Mouse (Mus musculus): ENCODE results near the gene Kazn. TPM values are rescaled to one million over a fixed set of nuclear protein-coding genes. Genes with fewer than 3 reads are reported as not detected.

Kazn gene
- polyA plus RNA-seq, 1 experiment from 2014 or later: 18.3 TPM

DNA sequence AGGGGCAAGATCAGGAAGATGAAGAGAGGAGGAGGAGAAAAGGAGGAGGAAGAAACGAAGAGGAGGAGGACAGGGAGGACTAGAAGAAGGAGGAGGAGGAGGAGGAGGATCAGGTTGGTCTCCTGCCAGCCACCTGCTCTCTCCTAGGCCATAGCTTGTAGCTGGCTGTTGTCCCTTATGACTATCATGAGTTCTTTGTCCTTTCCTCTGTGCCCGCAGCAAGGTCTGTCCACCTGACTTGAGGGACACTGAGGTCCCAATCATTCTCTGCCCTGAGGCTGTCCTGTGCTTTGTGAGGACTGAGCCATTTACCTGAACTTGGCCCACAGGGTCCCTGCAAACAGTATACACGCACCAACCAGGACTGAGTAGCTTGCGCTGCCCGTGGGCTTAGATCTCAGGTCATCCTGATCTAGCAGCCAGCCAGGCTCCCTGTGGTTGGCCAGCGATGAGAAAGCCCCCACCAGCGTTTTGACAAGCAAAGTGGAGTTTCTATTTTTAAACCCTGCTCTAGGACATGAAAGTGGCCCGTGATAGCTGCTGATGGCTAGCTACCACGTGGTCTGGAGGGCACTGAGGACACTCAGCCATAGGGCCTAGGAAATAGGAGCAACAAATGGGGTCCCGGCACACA lies 112.4 kb downstream of the Kazn start:
- Histone ChIP-seq H3K4me2 (no peak overlapping the region), H3K27ac (no peak overlapping the region), H3K36me3 (ENCODE audit: poor library complexity, severe bottlenecking) (no peaks in the 10 kb centered on the region), H3K4me1 (peaks cover 9% of the 10 kb centered on the region), H3K9ac (no peak overlapping the region), H3K9me3 (replicated peaks) (no peaks in the 10 kb centered on the region), H3K4me3 (no peak overlapping the region), H3K27me3 (no peaks in the 10 kb centered on the region)
- no peak for ATAC-seq
- 80% methylated on average over 10 of the region's 10 CpGs for WGBS

DNA sequence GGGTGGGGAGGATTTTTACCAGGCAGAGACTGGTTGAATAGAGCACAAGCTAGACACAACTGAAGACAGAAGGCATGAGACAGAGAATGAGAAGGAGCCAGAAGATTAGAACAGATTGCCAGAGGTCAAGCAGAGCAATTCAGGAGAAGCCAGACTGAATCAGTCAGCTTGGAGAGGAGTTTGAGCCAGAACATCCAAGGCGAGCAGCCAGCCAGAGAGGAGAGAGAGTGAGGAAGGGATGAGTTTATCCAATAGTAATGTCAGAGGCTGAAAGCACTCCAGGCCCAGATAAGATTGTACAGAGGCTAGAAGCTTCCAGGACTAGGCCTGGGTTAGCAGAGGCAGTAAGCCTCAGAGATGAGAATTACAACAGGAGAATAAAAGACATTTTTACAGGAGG lies 118.0 kb downstream of the Kazn start:
- Histone ChIP-seq H3K4me2 (no peak overlapping the region), H3K27ac (no peak overlapping the region), H3K4me1 (0 out of 2 replicates have a peak, but pooled peaks cover 4% of the 10 kb centered on the region), H3K4me3 (no peak overlapping the region), H3K9me3 (replicated peaks) (no peaks in the 10 kb centered on the region), H3K9ac (no peak overlapping the region), H3K36me3 (ENCODE audit: poor library complexity, severe bottlenecking) (no peaks in the 10 kb centered on the region), H3K27me3 (no peaks in the 10 kb centered on the region)
- 43% methylated on average over 1 of the region's 1 CpGs for WGBS
- no peak for ATAC-seq

DNA sequence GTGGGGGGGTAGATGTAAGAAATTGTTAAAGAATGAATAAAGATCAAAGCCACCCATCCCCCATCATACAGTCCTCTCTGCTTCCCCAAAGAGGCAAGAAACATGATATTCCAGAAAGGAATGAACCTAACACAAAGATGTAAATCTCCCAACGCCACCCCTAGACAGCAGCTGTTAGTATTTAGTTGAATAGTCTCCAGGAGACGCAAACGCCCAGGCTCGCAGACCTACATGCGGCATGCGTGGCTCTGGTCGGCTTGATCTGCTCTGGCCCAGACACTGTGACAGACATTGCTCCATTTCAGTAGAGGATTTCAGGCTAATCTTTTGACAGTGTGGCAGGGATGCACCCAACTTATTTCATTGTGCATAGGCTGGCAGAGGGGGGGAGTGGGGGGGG lies 120.7 kb downstream of the Kazn start:
- H3K4me3 ChIP-seq: no peak overlapping the region
- H3K36me3 ChIP-seq (ENCODE audit: poor library complexity, severe bottlenecking): no peaks in the 10 kb centered on the region
- no peak overlapping the region for H3K4me2 ChIP-seq
- 60% methylated on average over 7 of the region's 7 CpGs for WGBS
- H3K27ac ChIP-seq: no peak overlapping the region
- no peak for ATAC-seq
- H3K9me3 ChIP-seq (replicated peaks): no peaks in the 10 kb centered on the region
- H3K9ac ChIP-seq: no peak overlapping the region
- 0 out of 2 replicates have a peak, but pooled peaks cover 7% of the 10 kb centered on the region for H3K4me1 ChIP-seq
- no peaks in the 10 kb centered on the region for H3K27me3 ChIP-seq

DNA sequence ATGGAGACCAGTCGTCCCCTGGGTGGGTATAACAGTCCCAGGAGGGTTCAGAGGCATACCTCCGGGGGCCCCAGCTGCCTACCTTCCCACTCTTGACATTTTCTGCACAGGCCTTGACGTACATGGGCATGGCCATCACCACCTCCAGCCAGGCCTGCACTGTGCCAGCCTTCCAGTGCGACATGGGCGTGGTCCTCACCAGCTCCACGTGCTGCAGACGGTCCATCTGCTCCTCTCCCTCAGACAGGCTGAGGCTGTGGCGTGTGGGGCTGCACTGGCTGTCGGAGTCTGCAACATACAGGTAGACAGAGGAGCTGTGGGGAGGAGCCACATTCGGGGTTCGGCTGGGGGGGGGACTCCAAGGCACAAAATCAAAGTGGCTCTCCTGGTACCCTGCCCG lies 121.2 kb downstream of the Kazn start:
- H3K9me3 ChIP-seq (replicated peaks): no peaks in the 10 kb centered on the region
- H3K27me3 ChIP-seq: no peaks in the 10 kb centered on the region
- H3K27ac ChIP-seq: no peak overlapping the region
- no peak overlapping the region for H3K4me2 ChIP-seq
- H3K4me3 ChIP-seq: no peak overlapping the region
- 88% methylated on average over 12 of the region's 12 CpGs for WGBS
- H3K4me1 ChIP-seq: 0 out of 2 replicates have a peak, but pooled peaks cover 7% of the 10 kb centered on the region
- H3K36me3 ChIP-seq (ENCODE audit: poor library complexity, severe bottlenecking): no peaks in the 10 kb centered on the region
- no peak for ATAC-seq
- no peak overlapping the region for H3K9ac ChIP-seq

DNA sequence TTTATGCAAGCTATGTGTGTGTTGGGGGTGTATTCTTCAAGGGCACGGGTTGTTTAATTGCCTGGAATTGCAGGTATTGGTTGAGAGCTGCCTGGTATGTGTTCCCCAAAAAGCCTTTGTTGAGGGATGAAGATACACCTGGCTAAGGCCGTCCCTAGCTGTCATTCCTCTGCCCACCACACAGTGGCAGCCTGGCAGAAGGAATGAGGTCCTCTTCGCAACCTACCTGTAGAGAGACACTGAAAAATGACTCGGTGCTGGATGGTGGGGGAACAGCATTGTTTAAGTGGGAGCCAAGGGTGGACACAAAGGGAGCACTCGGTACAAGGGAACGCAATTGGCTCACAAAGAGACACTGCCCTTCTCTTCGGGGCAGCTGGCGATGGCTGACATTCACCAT lies 125.9 kb downstream of the Kazn start:
- no peak overlapping the region for H3K9ac ChIP-seq
- no peak overlapping the region for H3K4me3 ChIP-seq
- H3K4me2 ChIP-seq: no peak overlapping the region
- peak; percentile 63; the same call in 1 of the 2 replicates for ATAC-seq
- H3K4me1 ChIP-seq: 0 out of 2 replicates have a peak, but pooled peaks cover 7% of the 10 kb centered on the region
- H3K27ac ChIP-seq: no peak overlapping the region
- no peaks in the 10 kb centered on the region for H3K9me3 ChIP-seq (replicated peaks)
- 35% methylated on average over 8 of the region's 8 CpGs for WGBS
- H3K27me3 ChIP-seq: no peaks in the 10 kb centered on the region
- peaks cover 35% of the 10 kb centered on the region for H3K36me3 ChIP-seq (ENCODE audit: poor library complexity, severe bottlenecking)

DNA sequence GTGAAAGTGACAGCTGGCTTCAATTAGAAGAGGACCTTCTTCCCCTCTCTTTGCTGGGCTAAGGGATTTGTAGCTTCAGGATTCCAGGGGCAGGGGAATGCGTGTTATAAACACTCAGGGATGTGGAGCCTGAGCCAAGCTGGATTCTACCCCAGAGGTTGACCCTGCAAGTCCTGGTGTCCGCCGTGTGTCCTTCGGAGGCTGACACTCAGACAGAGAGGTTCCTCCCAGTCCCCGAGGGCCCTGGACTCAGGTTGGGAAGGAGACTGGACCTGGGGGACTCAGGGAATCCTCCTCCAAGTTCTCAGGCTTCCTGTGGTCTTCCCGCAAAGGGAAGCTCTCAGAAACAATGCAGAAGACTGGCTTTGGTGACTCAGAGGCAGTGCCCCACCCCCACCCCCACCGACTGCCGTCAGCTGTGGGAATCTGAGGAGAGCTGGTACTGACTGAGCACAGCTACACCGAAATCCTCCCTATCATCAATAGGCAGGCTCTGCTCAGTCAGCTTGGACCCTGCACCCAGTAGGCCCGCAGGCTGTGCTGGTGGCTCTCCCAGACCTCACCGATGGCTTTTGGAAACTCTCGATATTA lies 136.0 kb downstream of the Kazn start:
- no peak overlapping the region for H3K9ac ChIP-seq
- no peak overlapping the region for H3K4me2 ChIP-seq
- no peaks in the 10 kb centered on the region for H3K4me1 ChIP-seq
- WGBS: 58% methylated on average over 12 of the region's 12 CpGs
- H3K27ac ChIP-seq: no peak overlapping the region
- peaks cover 38% of the 10 kb centered on the region for H3K36me3 ChIP-seq (ENCODE audit: poor library complexity, severe bottlenecking)
- no peaks in the 10 kb centered on the region for H3K27me3 ChIP-seq
- ATAC-seq: no peak
- no peaks in the 10 kb centered on the region for H3K9me3 ChIP-seq (replicated peaks)
- H3K4me3 ChIP-seq: no peak overlapping the region

DNA sequence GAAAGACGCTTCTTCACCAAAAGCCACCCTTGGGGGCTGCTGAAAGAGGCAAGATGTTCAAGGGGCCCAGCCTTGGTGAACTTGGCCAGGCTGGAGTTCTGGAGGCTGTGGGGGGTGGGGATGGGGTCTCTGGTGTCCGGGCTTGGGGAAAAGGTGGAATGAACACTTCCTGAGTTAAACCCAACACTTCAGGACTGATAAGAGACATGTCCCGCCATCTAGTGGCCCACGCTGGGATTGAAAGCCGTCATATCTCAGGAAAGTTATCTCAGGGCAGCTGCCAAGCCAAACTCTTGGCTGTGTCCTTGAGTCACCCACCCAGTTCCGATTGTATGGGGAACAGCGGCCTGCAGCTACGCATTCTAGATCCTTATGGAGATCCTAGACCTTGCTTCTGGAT lies 140.9 kb downstream of the Kazn start:
- peaks cover 6% of the 10 kb centered on the region for H3K4me1 ChIP-seq
- no peak overlapping the region for H3K4me2 ChIP-seq
- no peak overlapping the region for H3K9ac ChIP-seq
- no peaks in the 10 kb centered on the region for H3K9me3 ChIP-seq (replicated peaks)
- WGBS: 29% methylated on average over 8 of the region's 8 CpGs
- H3K27ac ChIP-seq: no peak overlapping the region
- H3K27me3 ChIP-seq: no peaks in the 10 kb centered on the region
- H3K36me3 ChIP-seq (ENCODE audit: poor library complexity, severe bottlenecking): no peaks in the 10 kb centered on the region
- no peak overlapping the region for H3K4me3 ChIP-seq
- peak; percentile 44 for ATAC-seq

DNA sequence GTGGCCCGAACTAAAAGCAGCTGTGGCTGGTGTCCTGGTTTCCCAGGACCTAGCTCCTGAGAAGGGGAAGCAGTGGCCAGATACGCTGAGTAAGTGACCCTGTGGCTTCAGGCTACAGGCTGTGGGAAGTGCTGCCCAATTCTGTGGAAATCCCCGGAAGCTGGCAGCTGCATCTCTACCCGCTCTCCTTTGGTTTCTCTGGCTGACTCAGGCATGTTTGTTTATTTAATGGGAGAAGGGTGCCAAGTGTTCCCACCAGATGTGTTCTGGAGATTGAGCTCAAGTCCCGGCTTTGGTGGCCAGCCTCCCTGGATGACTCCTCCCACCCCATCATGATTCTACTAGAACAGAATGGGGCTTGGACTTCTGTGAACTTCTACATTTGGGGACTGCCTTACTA lies 141.3 kb downstream of the Kazn start:
- Histone ChIP-seq H3K4me1 (peaks cover 6% of the 10 kb centered on the region), H3K4me2 (no peak overlapping the region), H3K27ac (no peak overlapping the region), H3K36me3 (ENCODE audit: poor library complexity, severe bottlenecking) (no peaks in the 10 kb centered on the region), H3K4me3 (no peak overlapping the region), H3K9me3 (replicated peaks) (no peaks in the 10 kb centered on the region), H3K9ac (no peak overlapping the region), H3K27me3 (no peaks in the 10 kb centered on the region)
- WGBS: 58% methylated on average over 5 of the region's 5 CpGs
- no peak for ATAC-seq

DNA sequence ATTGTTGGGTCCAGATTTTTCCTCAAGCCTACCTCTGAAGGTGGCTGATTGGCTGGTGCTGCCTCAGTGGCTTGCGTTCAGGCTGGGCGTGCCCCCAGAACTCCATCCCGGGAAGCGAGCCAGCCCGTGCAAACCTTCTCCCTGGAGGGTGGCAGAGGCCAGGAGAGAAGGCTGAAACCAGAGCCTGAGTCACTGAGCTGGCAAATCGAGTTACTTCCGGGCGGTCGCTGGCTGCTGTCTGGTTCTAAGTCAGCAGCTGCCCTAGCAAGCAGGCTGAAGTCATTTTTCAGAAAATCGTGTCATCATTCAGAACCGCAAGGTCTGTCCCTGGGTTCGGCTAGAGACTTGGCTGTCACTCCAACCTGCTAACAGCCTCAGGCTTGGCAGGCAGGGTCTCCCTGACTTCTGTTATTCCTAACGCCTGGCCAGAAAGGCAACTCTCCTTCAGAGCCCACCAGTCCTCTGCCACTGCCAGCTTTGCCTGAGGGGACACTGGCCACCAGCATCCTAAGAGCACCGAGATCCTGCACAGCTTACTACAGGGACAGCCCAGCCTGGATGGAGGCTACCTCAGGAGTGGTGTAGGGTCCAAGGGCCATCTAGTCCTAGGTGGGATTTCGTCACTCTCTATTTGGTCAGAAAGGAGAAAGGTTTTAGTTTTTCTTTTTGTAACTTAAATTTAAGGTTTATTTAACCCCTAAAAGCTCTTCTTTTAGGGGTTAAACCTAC lies 143.5 kb downstream of the Kazn start:
- H3K9me3 ChIP-seq (replicated peaks): no peaks in the 10 kb centered on the region
- no peak overlapping the region for H3K4me2 ChIP-seq
- WGBS: 39% methylated on average over 15 of the region's 15 CpGs
- no peaks in the 10 kb centered on the region for H3K36me3 ChIP-seq (ENCODE audit: poor library complexity, severe bottlenecking)
- H3K9ac ChIP-seq: no peak overlapping the region
- H3K27me3 ChIP-seq: no peaks in the 10 kb centered on the region
- ATAC-seq: peak; percentile 39; the same call in 1 of the 2 replicates
- no peak overlapping the region for H3K27ac ChIP-seq
- peaks cover 6% of the 10 kb centered on the region for H3K4me1 ChIP-seq
- no peak overlapping the region for H3K4me3 ChIP-seq

DNA sequence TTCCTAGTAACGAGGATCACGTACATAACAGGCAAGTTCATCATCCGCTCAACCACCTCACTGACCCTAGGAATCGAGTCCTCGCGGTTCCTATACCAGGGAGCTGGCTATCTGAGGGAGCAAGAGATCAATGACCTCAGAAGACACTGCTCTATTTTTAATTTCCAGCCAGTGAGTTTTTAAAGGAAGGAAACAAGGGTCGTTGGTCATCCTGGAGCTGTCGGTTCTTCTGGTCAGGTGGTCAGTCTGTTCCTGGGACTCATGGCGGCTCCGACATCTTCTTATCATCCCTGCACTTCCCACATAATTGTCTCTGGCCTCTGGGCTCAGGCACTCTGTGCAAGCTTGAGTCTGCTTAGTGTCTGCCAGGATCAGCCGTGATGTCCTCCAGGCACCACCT lies 144.8 kb downstream of the Kazn start:
- Histone ChIP-seq H3K4me1 (peaks cover 6% of the 10 kb centered on the region), H3K9ac (no peak overlapping the region), H3K27ac (no peak overlapping the region), H3K27me3 (peaks cover 4% of the 10 kb centered on the region; the same call in 1 of the 2 replicates), H3K4me3 (no peak overlapping the region), H3K36me3 (ENCODE audit: poor library complexity, severe bottlenecking) (no peaks in the 10 kb centered on the region), H3K4me2 (no peak overlapping the region), H3K9me3 (replicated peaks) (no peaks in the 10 kb centered on the region)
- no peak for ATAC-seq
- WGBS: 92% methylated on average over 11 of the region's 11 CpGs

DNA sequence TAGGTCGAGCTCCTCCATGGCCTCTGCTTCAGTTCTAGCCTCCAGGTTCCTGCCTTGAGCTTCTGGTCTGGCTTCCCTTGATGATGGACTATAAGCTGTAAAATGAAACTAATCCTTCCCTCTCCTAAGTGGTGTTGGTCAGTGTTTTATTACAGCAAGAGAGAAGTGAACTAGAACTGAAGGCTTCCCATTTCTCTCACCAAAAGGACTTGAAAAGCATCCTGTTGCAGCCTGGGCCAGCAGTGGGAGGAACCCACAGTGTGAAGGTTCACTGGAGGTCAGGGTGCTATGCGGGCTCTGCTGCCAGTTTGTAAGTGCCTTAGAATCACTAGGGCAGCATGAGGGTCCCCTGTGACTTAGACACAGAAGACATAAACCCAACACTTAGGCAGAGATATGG lies 148.1 kb downstream of the Kazn start:
- Histone ChIP-seq H3K4me2 (no peak overlapping the region), H3K27me3 (peaks cover 12% of the 10 kb centered on the region), H3K4me1 (peaks cover 6% of the 10 kb centered on the region), H3K4me3 (no peak overlapping the region), H3K27ac (no peak overlapping the region), H3K36me3 (ENCODE audit: poor library complexity, severe bottlenecking) (no peaks in the 10 kb centered on the region), H3K9ac (no peak overlapping the region), H3K9me3 (replicated peaks) (no peaks in the 10 kb centered on the region)
- no peak for ATAC-seq
- 91% methylated on average over 2 of the region's 2 CpGs for WGBS

DNA sequence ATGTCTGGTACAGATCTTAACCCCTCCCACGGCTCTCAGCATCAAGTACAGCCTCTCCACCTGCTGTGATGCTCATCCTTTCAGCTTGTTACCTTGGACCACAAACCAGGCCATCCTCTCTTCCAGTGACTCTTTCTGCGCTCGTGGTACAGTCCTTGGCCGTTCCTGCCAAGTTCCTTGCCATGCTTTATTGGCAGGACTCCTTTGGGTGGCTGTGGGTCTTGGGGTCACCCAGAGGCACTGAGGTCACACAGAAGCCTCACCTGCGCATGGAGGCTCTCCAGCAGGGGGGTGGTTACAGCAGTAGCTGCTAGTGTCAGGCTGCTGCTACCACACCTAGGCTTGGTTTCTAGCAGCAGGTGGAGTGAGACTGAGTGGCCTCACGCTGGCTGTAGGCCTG lies 149.2 kb downstream of the Kazn start:
- H3K9ac ChIP-seq: no peak overlapping the region
- H3K9me3 ChIP-seq (replicated peaks): no peaks in the 10 kb centered on the region
- H3K4me1 ChIP-seq: peaks cover 3% of the 10 kb centered on the region; the same call in 1 of the 2 replicates
- H3K4me3 ChIP-seq: no peak overlapping the region
- H3K4me2 ChIP-seq: no peak overlapping the region
- H3K36me3 ChIP-seq (ENCODE audit: poor library complexity, severe bottlenecking): no peaks in the 10 kb centered on the region
- no peak overlapping the region for H3K27ac ChIP-seq
- peaks cover 23% of the 10 kb centered on the region for H3K27me3 ChIP-seq
- ATAC-seq: no peak
- 72% methylated on average over 6 of the region's 6 CpGs for WGBS

Data from forebrain, embryonic 13.5 days (tissue).